Mouse (Mus musculus): ENCODE data around the gene Relb. TPM values are rescaled to one million over a fixed set of nuclear protein-coding genes. Genes with fewer than 3 reads are reported as not detected.

Gene Relb
- polyA plus RNA-seq, 1 experiment, result 6.4 TPM

- Histone ChIP-seq H3K4me1 (ENCODE audit: control insufficient read depth, insufficient read depth, low read length) (peaks cover 3% of the 10 kb centered on the region), H3K4me3 (ENCODE audit: insufficient read depth, low read length) (no peak overlapping the region), H3K27ac (ENCODE audit: insufficient read depth, low read length) (no peak overlapping the region)
- TF ChIP-seq CTCF (IDR thresholded peaks at IDR 0.05; ENCODE audit: extremely low read depth, insufficient read depth, low read length), result no peak
- no peak for TF ChIP-seq POLR2A (IDR thresholded peaks at IDR 0.05; ENCODE audit: extremely low read depth, insufficient read depth, low read length)
Measured at GRCm38 (mm10) chr7:19593061-19593730, 36.0 kb downstream of the Relb start.

GRCm38 (mm10) chr7:19589917-19590316 lies 39.3 kb downstream of the Relb start:
- Histone ChIP-seq H3K4me1 (ENCODE audit: control insufficient read depth, insufficient read depth, low read length) (peaks cover 3% of the 10 kb centered on the region), H3K27ac (ENCODE audit: insufficient read depth, low read length) (no peak overlapping the region)
- TF ChIP-seq POLR2A (IDR thresholded peaks at IDR 0.05; ENCODE audit: extremely low read depth, insufficient read depth, low read length), result no peak
- TF ChIP-seq CTCF (IDR thresholded peaks at IDR 0.05; ENCODE audit: extremely low read depth, insufficient read depth, low read length), result peak; percentile 83

GRCm38 (mm10) chr7:19589207-19589606 lies 40.0 kb downstream of the Relb start:
- H3K27ac ChIP-seq (ENCODE audit: insufficient read depth, low read length), result no peak overlapping the region
- H3K4me1 ChIP-seq (ENCODE audit: control insufficient read depth, insufficient read depth, low read length), result peaks cover 3% of the 10 kb centered on the region
- no peak overlapping the region for H3K4me3 ChIP-seq (ENCODE audit: insufficient read depth, low read length)
- TF ChIP-seq CTCF (IDR thresholded peaks at IDR 0.05; ENCODE audit: extremely low read depth, insufficient read depth, low read length), result peak; percentile 58
- TF ChIP-seq POLR2A (IDR thresholded peaks at IDR 0.05; ENCODE audit: extremely low read depth, insufficient read depth, low read length), result no peak

More at GRCm38 (mm10) chr7:19589917-19590316, 39.3 kb downstream of the Relb start:
- no peak overlapping the region for H3K4me3 ChIP-seq (ENCODE audit: insufficient read depth, low read length)

- H3K4me3 ChIP-seq (ENCODE audit: insufficient read depth, low read length), result no peak overlapping the region
- peaks cover 3% of the 10 kb centered on the region for H3K4me1 ChIP-seq (ENCODE audit: control insufficient read depth, insufficient read depth, low read length)
- TF ChIP-seq POLR2A (IDR thresholded peaks at IDR 0.05; ENCODE audit: extremely low read depth, insufficient read depth, low read length) (no peak), CTCF (IDR thresholded peaks at IDR 0.05; ENCODE audit: extremely low read depth, insufficient read depth, low read length) (no peak)
- no peak overlapping the region for H3K27ac ChIP-seq (ENCODE audit: insufficient read depth, low read length)
Measured at GRCm38 (mm10) chr7:19586269-19586668, 43.0 kb downstream of the Relb start.

GRCm38 (mm10) chr7:19580634-19581033 lies 48.6 kb downstream of the Relb start:
- no peak for TF ChIP-seq CTCF (IDR thresholded peaks at IDR 0.05; ENCODE audit: extremely low read depth, insufficient read depth, low read length)
- TF ChIP-seq POLR2A (IDR thresholded peaks at IDR 0.05; ENCODE audit: extremely low read depth, insufficient read depth, low read length), result no peak
- Histone ChIP-seq H3K4me3 (ENCODE audit: insufficient read depth, low read length) (no peak overlapping the region), H3K27ac (ENCODE audit: insufficient read depth, low read length) (no peak overlapping the region), H3K4me1 (ENCODE audit: control insufficient read depth, insufficient read depth, low read length) (no peaks in the 10 kb centered on the region)

- no peaks in the 10 kb centered on the region for H3K4me1 ChIP-seq (ENCODE audit: control insufficient read depth, insufficient read depth, low read length)
- H3K27ac ChIP-seq (ENCODE audit: insufficient read depth, low read length), result no peak overlapping the region
- no peak overlapping the region for H3K4me3 ChIP-seq (ENCODE audit: insufficient read depth, low read length)
- TF ChIP-seq CTCF (IDR thresholded peaks at IDR 0.05; ENCODE audit: extremely low read depth, insufficient read depth, low read length), result no peak
- TF ChIP-seq POLR2A (IDR thresholded peaks at IDR 0.05; ENCODE audit: extremely low read depth, insufficient read depth, low read length), result no peak
Measured at GRCm38 (mm10) chr7:19579751-19580150, 49.5 kb downstream of the Relb start.

- Histone ChIP-seq H3K27ac (ENCODE audit: insufficient read depth, low read length) (no peak overlapping the region), H3K4me1 (ENCODE audit: control insufficient read depth, insufficient read depth, low read length) (no peaks in the 10 kb centered on the region), H3K4me3 (ENCODE audit: insufficient read depth, low read length) (peak overlapping the region; percentile 49; the same call in 1 of the 2 replicates)
- no peak for TF ChIP-seq CTCF (IDR thresholded peaks at IDR 0.05; ENCODE audit: extremely low read depth, insufficient read depth, low read length)
Measured at GRCm38 (mm10) chr7:19578436-19578835, 50.8 kb downstream of the Relb start.

- Histone ChIP-seq H3K4me3 (ENCODE audit: insufficient read depth, low read length) (peak overlapping the region; percentile 49), H3K27ac (ENCODE audit: insufficient read depth, low read length) (no peak overlapping the region), H3K4me1 (ENCODE audit: control insufficient read depth, insufficient read depth, low read length) (no peaks in the 10 kb centered on the region)
- no peak for TF ChIP-seq POLR2A (IDR thresholded peaks at IDR 0.05; ENCODE audit: extremely low read depth, insufficient read depth, low read length)
- no peak for TF ChIP-seq CTCF (IDR thresholded peaks at IDR 0.05; ENCODE audit: extremely low read depth, insufficient read depth, low read length)
Measured at GRCm38 (mm10) chr7:19577877-19578414, 51.3 kb downstream of the Relb start.

- Histone ChIP-seq H3K4me3 (ENCODE audit: insufficient read depth, low read length) (peak within 1 kb of the TSS; percentile 49), H3K4me1 (ENCODE audit: control insufficient read depth, insufficient read depth, low read length) (no peaks in the 10 kb centered on the region), H3K27ac (ENCODE audit: insufficient read depth, low read length) (no peak within 1 kb of the TSS)
- TF ChIP-seq CTCF (IDR thresholded peaks at IDR 0.05; ENCODE audit: extremely low read depth, insufficient read depth, low read length) (no peak), POLR2A (IDR thresholded peaks at IDR 0.05; ENCODE audit: extremely low read depth, insufficient read depth, low read length) (no peak)
Measured at GRCm38 (mm10) chr7:19577141-19577852, 51.9 kb downstream of the Relb start, which contains the start of the genes Zfp296 and Gemin7. Gene Zfp296, plus strand, starts transcription at chr7:19577287. Gene Gemin7, minus strand, starts transcription at chr7:19577595.
